Mouse (Mus musculus) embryonic facial prominence, embryonic 11.5 days (tissue): ENCODE measurements around the gene Egr4. TPM values are rescaled to one million over a fixed set of nuclear protein-coding genes. Genes with fewer than 3 reads are reported as not detected.
A peak's percentile ranks its signal among the peaks of the same experiment; 100 is the strongest.

Experiments used
- ATAC-seq: fragments of 200-750 bp; cut with Nextera tagmentation; replicated peaks from 2 replicates; pipeline ENCODE4 v1.8.0; 2017; ENCODE audit warnings: low read depth; ENCODE audit not compliant: insufficient number of reproducible peaks, low FRiP score, low TSS enrichment
- DNase-seq: peaks from one replicate; pipeline ENCODE4 v3.0.0-alpha.2; 2015; ENCODE audit warnings: low spot score
- H3K27ac ChIP-seq: fragments of 300-500 bp; sonication (generic); replicated peaks from 2 replicates; pipeline ENCODE4 v1.5.1; 2014; ENCODE audit warnings: mild to moderate bottlenecking, low read depth, low read length, control low read depth
- H3K27me3 ChIP-seq: fragments of 300-500 bp; sonication (generic); 2 replicates; pipeline ENCODE4 v1.6.1; 2014; ENCODE audit warnings: mild to moderate bottlenecking, low read length, moderate library complexity, mixed read lengths; ENCODE audit not compliant: control insufficient read depth, insufficient read depth
- H3K36me3 ChIP-seq: fragments of 300-500 bp; sonication (generic); replicated peaks from 2 replicates; pipeline ENCODE4 v1.6.1; 2014; ENCODE audit warnings: low read depth, mild to moderate bottlenecking, low read length, moderate library complexity, mixed read lengths; ENCODE audit not compliant: control insufficient read depth, insufficient read depth
- H3K4me1 ChIP-seq: fragments of 300-500 bp; sonication (generic); 2 replicates; pipeline ENCODE4 v1.6.1; 2014; ENCODE audit warnings: low read length, mixed read lengths; ENCODE audit not compliant: control insufficient read depth, insufficient read depth
- H3K4me2 ChIP-seq: fragments of 300-500 bp; sonication (generic); 2 replicates; pipeline ENCODE4 v1.6.1; 2014; ENCODE audit warnings: low read depth, mild to moderate bottlenecking, control low read depth, low read length, moderate library complexity
- H3K4me3 ChIP-seq: fragments of 300-500 bp; sonication (generic); 2 replicates; pipeline ENCODE4 v1.5.1; 2014; ENCODE audit warnings: low read depth, low read length, control low read depth
- H3K9ac ChIP-seq: fragments of 300-500 bp; sonication (generic); replicated peaks from 2 replicates; pipeline ENCODE4 v1.6.1; 2014; ENCODE audit warnings: mild to moderate bottlenecking, control low read depth, low read length
- H3K9me3 ChIP-seq: fragments of 300-500 bp; sonication (generic); replicated peaks from 2 replicates; pipeline ENCODE4 v1.6.1; 2016; ENCODE audit warnings: mild to moderate bottlenecking, low read length, inconsistent platforms, mixed read lengths; ENCODE audit not compliant: control insufficient read depth
- WGBS: fragments of 180-500 bp; shearing (Covaris S2); extraction: QIAGEN DNeasy Blood & Tissue Kit; methylation state at CpG from one replicate; pipeline ENCODE4 v1.1.7; 2014; 5-methylcytosine and 5-hydroxymethylcytosine counted together
- polyA plus RNA-seq: library from polyadenylated mRNA; unstranded; fragments of >200 nt; fragmentation: Nextera tagmentation; extraction: Ambion mirVana; gene quantifications from 2 replicates; pipeline ENCODE4 v1.2.1, GENCODE M21; 2014

The Egr4 gene
- polyA plus RNA-seq, 1 experiment from 2014 or later: not detected

GRCm38 (mm10) chr6:85502911-85503250 is 10.5 kb downstream of the Egr4 start, which contains the start of gene Fbxo41:
Gene Fbxo41, minus strand, starts transcription at chr6:85502994.
- no peaks in the 10 kb centered on the region for H3K9me3 ChIP-seq
- ATAC-seq: peak; percentile 78
- no peak within 1 kb of the TSS for H3K27ac ChIP-seq
- WGBS: under 1% methylated on average over 20 of the region's 22 CpGs
- peak within 1 kb of the TSS; percentile 94 for H3K4me2 ChIP-seq
- no peaks in the 10 kb centered on the region for H3K36me3 ChIP-seq
- H3K4me3 ChIP-seq: peak within 1 kb of the TSS; percentile 74
- H3K4me1 ChIP-seq: no peaks in the 10 kb centered on the region; the same call in 1 of the 2 replicates
- H3K27me3 ChIP-seq: peaks cover 4% of the 10 kb centered on the region; the same call in 1 of the 2 replicates
- peak within 1 kb of the TSS; percentile 71 for H3K9ac ChIP-seq
- DNase-seq: peak; percentile 60

DNA sequence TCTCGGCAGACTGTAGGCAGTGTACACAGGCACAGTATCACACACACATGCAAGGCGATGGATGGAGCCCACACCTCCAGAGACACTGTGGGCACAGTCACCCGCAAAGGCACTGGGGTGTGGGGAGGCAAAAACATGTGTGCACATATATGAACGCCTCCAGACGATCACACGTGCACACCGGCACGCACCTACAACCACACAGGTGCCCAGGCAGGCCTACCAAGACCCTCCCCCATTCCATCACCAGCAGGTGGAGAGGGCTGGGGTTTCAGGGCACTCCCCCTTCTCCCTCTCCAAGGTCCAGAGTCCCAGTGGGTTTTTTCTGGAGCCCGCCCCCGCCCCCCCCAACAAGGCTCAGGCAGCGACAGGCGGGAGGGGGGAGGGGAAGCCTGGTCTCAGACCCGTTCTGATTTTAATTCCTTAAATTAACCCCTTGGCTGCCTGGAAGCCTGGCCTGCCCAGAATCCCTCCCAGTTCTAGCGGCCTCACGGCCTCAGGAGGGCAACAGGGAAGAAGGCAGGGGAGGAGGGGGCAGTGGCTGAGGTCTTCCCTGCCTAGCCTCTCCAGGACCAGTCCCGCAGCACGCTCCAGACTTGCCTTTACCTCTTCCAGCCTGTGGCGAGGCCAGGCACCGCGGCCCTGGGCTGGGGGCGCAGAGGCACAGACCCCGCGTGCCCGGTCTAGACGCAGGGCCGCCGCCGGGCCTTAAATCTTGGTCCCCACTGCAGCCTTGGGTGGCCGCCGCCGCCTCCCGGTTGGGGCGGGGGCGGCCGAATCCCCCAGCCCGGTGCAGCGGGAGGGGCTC is 11.1 kb downstream of the Egr4 start:
- peaks cover 4% of the 10 kb centered on the region; the same call in 1 of the 2 replicates for H3K27me3 ChIP-seq
- no peaks in the 10 kb centered on the region for H3K9me3 ChIP-seq
- no peaks in the 10 kb centered on the region for H3K36me3 ChIP-seq
- no peak overlapping the region for H3K27ac ChIP-seq
- WGBS: 2% methylated on average over 31 of the region's 37 CpGs
- ATAC-seq (peak; percentile 87), DNase-seq (peak; percentile 50)
- H3K4me2 ChIP-seq: peak overlapping the region; percentile 94
- peak overlapping the region; percentile 74 for H3K4me3 ChIP-seq
- H3K9ac ChIP-seq: peak overlapping the region; percentile 71
- H3K4me1 ChIP-seq: no peaks in the 10 kb centered on the region; the same call in 1 of the 2 replicates

GRCm38 (mm10) chr6:85501571-85502102 is 11.8 kb downstream of the Egr4 start:
- Histone ChIP-seq H3K27me3 (peaks cover 4% of the 10 kb centered on the region; the same call in 1 of the 2 replicates), H3K9ac (no peak overlapping the region), H3K4me3 (peak overlapping the region; percentile 74), H3K4me1 (no peaks in the 10 kb centered on the region; the same call in 1 of the 2 replicates), H3K27ac (no peak overlapping the region), H3K9me3 (no peaks in the 10 kb centered on the region), H3K4me2 (peak overlapping the region; percentile 94; the same call in 1 of the 2 replicates), H3K36me3 (no peaks in the 10 kb centered on the region)
- ATAC-seq: no peak
- 10% methylated on average over 6 of the region's 6 CpGs for WGBS
- no peak for DNase-seq

- DNase-seq (no peak), ATAC-seq (no peak)
- Histone ChIP-seq H3K9ac (no peak overlapping the region), H3K36me3 (no peaks in the 10 kb centered on the region), H3K27me3 (peaks cover 4% of the 10 kb centered on the region; the same call in 1 of the 2 replicates), H3K4me2 (no peak overlapping the region), H3K27ac (no peak overlapping the region), H3K9me3 (no peaks in the 10 kb centered on the region), H3K4me3 (no peak overlapping the region), H3K4me1 (no peaks in the 10 kb centered on the region; the same call in 1 of the 2 replicates)
- WGBS: 66% methylated on average over 1 of the region's 1 CpGs
These were observed 13.0 kb downstream of the Egr4 start for GRCm38 (mm10) chr6:85500416-85500815.

GRCm38 (mm10) chr6:85498147-85498546 is 15.2 kb downstream of the Egr4 start:
- DNase-seq: peak; percentile 53
- no peak for ATAC-seq
- H3K27me3 ChIP-seq: no peaks in the 10 kb centered on the region
- H3K9ac ChIP-seq: no peak overlapping the region
- H3K9me3 ChIP-seq: no peaks in the 10 kb centered on the region
- no peaks in the 10 kb centered on the region for H3K36me3 ChIP-seq
- H3K4me1 ChIP-seq: no peaks in the 10 kb centered on the region; the same call in 1 of the 2 replicates
- H3K4me2 ChIP-seq: no peak overlapping the region
- 66% methylated on average over 9 of the region's 9 CpGs for WGBS
- H3K27ac ChIP-seq: no peak overlapping the region
- no peak overlapping the region for H3K4me3 ChIP-seq

DNA sequence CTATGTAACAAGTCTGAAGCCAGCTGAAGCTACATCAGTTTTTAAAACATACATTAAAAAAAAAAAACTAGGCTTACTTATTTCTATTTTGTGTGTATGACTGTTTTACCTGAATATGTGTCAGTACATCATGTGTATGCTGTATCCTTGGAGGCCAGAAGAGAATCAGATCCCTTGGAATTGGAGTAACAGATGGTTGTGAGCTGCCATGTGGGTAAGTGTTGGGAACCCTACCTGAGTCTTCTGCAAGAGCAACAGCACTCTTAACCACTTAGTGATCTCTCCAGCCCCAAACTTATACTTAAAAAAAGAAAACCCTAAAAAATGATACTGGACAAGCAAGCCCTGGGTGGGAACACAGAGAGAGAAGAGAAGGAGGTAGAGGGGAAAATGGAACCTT is 16.4 kb downstream of the Egr4 start:
- H3K36me3 ChIP-seq: no peaks in the 10 kb centered on the region
- no peaks in the 10 kb centered on the region for H3K4me1 ChIP-seq
- H3K27ac ChIP-seq: no peak overlapping the region
- H3K9me3 ChIP-seq: no peaks in the 10 kb centered on the region
- H3K4me3 ChIP-seq: no peak overlapping the region
- H3K4me2 ChIP-seq: no peak overlapping the region
- no peak overlapping the region for H3K9ac ChIP-seq
- H3K27me3 ChIP-seq: no peaks in the 10 kb centered on the region
- DNase-seq (no peak), ATAC-seq (no peak)

GRCm38 (mm10) chr6:85491606-85492005 is 21.8 kb downstream of the Egr4 start:
- ATAC-seq (no peak), DNase-seq (peak; percentile 58)
- Histone ChIP-seq H3K9me3 (no peaks in the 10 kb centered on the region), H3K4me3 (no peak overlapping the region), H3K27me3 (no peaks in the 10 kb centered on the region), H3K9ac (no peak overlapping the region), H3K36me3 (no peaks in the 10 kb centered on the region), H3K4me1 (no peaks in the 10 kb centered on the region; the same call in 1 of the 2 replicates), H3K4me2 (no peak overlapping the region), H3K27ac (no peak overlapping the region)
- 56% methylated on average over 3 of the region's 3 CpGs for WGBS

GRCm38 (mm10) chr6:85490252-85490651 is 23.1 kb downstream of the Egr4 start:
- no peak for DNase-seq
- Histone ChIP-seq H3K4me3 (no peak overlapping the region), H3K36me3 (no peaks in the 10 kb centered on the region), H3K9me3 (no peaks in the 10 kb centered on the region), H3K27me3 (peaks cover 12% of the 10 kb centered on the region), H3K4me1 (no peaks in the 10 kb centered on the region; the same call in 1 of the 2 replicates), H3K9ac (no peak overlapping the region), H3K27ac (no peak overlapping the region), H3K4me2 (no peak overlapping the region)
- WGBS: 91% methylated on average over 4 of the region's 4 CpGs
- ATAC-seq: no peak
